Mouse (Mus musculus) megakaryocyte, embryonic 14.5 days (primary cell): Measurements from ENCODE around the gene Npepl1.

Experiments
- FLI1 ChIP-seq: IDR thresholded peaks from 2 replicates; pipeline ENCODE4 v1.6.1; 2012; ENCODE audit warnings: low read length, inconsistent platforms, mixed read lengths
- GATA1 ChIP-seq: IDR thresholded peaks from 3 replicates; pipeline ENCODE4 v1.6.1; 2012; ENCODE audit warnings: mixed read lengths, low read length, inconsistent platforms, borderline replicate concordance

GRCm38 (mm10) chr2:174127376-174127713 lies 17.2 kb downstream of the Npepl1 start:
- TF ChIP-seq GATA1 = no peak
- TF ChIP-seq FLI1 = no peak
